Mouse (Mus musculus) bone marrow macrophage, adult 2 months (primary cell): ENCODE data around the gene Lcn6.

Experiments used
- CTCF ChIP-seq: IDR thresholded peaks from 2 replicates; pipeline ENCODE4 v1.5.1; 2012; ENCODE audit warnings: low read depth, mild to moderate bottlenecking, low read length, moderate library complexity
- POLR2A ChIP-seq: IDR thresholded peaks from 2 replicates; pipeline ENCODE4 v1.6.1; 2012; ENCODE audit warnings: mild to moderate bottlenecking, low read depth, low read length, borderline replicate concordance

GRCm38 (mm10) chr2:25657246-25657645, 19.3 kb upstream of the Lcn6 start:
- no peak for TF ChIP-seq CTCF
- no peak for TF ChIP-seq POLR2A
